ENCODE assay signal across 16 mouse cellular contexts in genomic region chr5:99511081-99511480, GRCm38 (mm10).
"Had no signal": no experiment of that assay in that cellular context is flagged by ENCODE, and none has a peak within 500 bp of the region (broad histone marks: within the 10 kb centered on the region; RNA-seq: fewer than 3 reads in every experiment).

No protein-coding gene starts in this region.

- H3K27ac ChIP-seq: intestine, embryonic 15.5 days; layer of hippocampus, adult 2 months; limb, embryonic 12.5 days; liver, embryonic 15.5 days; midbrain, embryonic 10.5 days; stomach, postnatal 0 days had no signal

- H3K4me3 ChIP-seq: intestine, embryonic 15.5 days; layer of hippocampus, adult 2 months; limb, embryonic 12.5 days; liver, embryonic 15.5 days; midbrain, embryonic 10.5 days had no signal

- H3K9ac ChIP-seq: intestine, embryonic 15.5 days; limb, embryonic 12.5 days; liver, embryonic 15.5 days had no signal

- ATAC-seq: intestine, embryonic 15.5 days; lung, postnatal 0 days; midbrain, embryonic 16.5 days had no signal

- H3K4me2 ChIP-seq: intestine, embryonic 15.5 days; limb, embryonic 12.5 days; liver, embryonic 11.5 days; liver, embryonic 15.5 days had no signal

- H3K4me1 ChIP-seq: intestine, embryonic 15.5 days; limb, embryonic 12.5 days; liver, embryonic 15.5 days had no signal

- H3K36me3 ChIP-seq: intestine, embryonic 15.5 days; limb, embryonic 12.5 days; liver, embryonic 15.5 days; midbrain, embryonic 10.5 days had no signal

- H3K27me3 ChIP-seq: intestine, embryonic 15.5 days; limb, embryonic 12.5 days; liver, embryonic 15.5 days had no signal

- DNase-seq: kidney, adult 8-10 months; kidney, postnatal 10 days; kidney, postnatal 4 days; lung, adult 2 months; lung, postnatal 36 days; thymus, adult 2 months; thymus, postnatal 25 days had no signal

- H3K9me3 ChIP-seq: intestine, embryonic 15.5 days; limb, embryonic 12.5 days; liver, embryonic 15.5 days; midbrain, embryonic 10.5 days had no signal
